In genomic region chr2:91711256-91711925, GRCm38 (mm10) we compare ENCODE assay signal across 8 mouse cellular contexts. TPM values are rescaled to one million over a fixed set of nuclear protein-coding genes. Genes with fewer than 3 reads are reported as not detected.
A peak's percentile ranks its signal among the peaks of the same experiment; 100 is the strongest.
DNase-seq lines count a peak whose midpoint lies in the region; ATAC-seq and TF ChIP-seq lines count a peak whose summit lies in the region.

No protein-coding gene starts in this region.

- H3K4me2 ChIP-seq in forebrain, embryonic 14.5 days (ENCODE audit: low read length): peak overlapping the region; percentile 88
- H3K4me2 ChIP-seq in liver, embryonic 16.5 days (ENCODE audit: low read depth, low read length): peak overlapping the region; percentile 68
- peak overlapping the region; percentile 80 for H3K4me2 ChIP-seq in stomach, postnatal 0 days (replicated peaks; ENCODE audit: low read depth)

- peak; percentile 18 for ATAC-seq in Patski
- no peak for ATAC-seq in forebrain, embryonic 14.5 days
- no peak for ATAC-seq in liver, embryonic 16.5 days (ENCODE audit: low read depth)
- ATAC-seq in stomach, postnatal 0 days (ENCODE audit: low FRiP score, low TSS enrichment): peak; percentile 58; the same call in 1 of the 2 replicates

- H3K9me3 ChIP-seq in forebrain, embryonic 14.5 days (replicated peaks; ENCODE audit: control insufficient read depth, low read length): no peaks in the 10 kb centered on the region
- H3K9me3 ChIP-seq in liver, embryonic 16.5 days (replicated peaks; ENCODE audit: control insufficient read depth, low read length): no peaks in the 10 kb centered on the region
- H3K9me3 ChIP-seq in stomach, postnatal 0 days (ENCODE audit: control insufficient read depth, low read length): no peaks in the 10 kb centered on the region

- H3K9ac ChIP-seq in forebrain, embryonic 14.5 days (ENCODE audit: low read length): peak overlapping the region; percentile 83
- H3K9ac ChIP-seq in liver, embryonic 16.5 days (ENCODE audit: low read depth, low read length): peak overlapping the region; percentile 81
- H3K9ac ChIP-seq in stomach, postnatal 0 days (ENCODE audit: low read length): peak overlapping the region; percentile 88

- no peak for TF ChIP-seq EP300 in stomach, postnatal 0 days (optimal IDR thresholded peaks at IDR 0.05)

- H3K36me3 ChIP-seq in forebrain, embryonic 14.5 days (ENCODE audit: control insufficient read depth, insufficient read depth, low read length): no peaks in the 10 kb centered on the region
- no peaks in the 10 kb centered on the region for H3K36me3 ChIP-seq in liver, embryonic 16.5 days (ENCODE audit: control insufficient read depth, insufficient read depth)
- H3K36me3 ChIP-seq in stomach, postnatal 0 days (ENCODE audit: control insufficient read depth, insufficient read depth, low read length): no peaks in the 10 kb centered on the region

- H3K4me1 ChIP-seq in forebrain, embryonic 14.5 days (ENCODE audit: control insufficient read depth, insufficient read depth, low read length): peaks cover 6% of the 10 kb centered on the region; the same call in 1 of the 2 replicates
- H3K4me1 ChIP-seq in liver, embryonic 16.5 days (ENCODE audit: control insufficient read depth, low read depth, low read length): peaks cover 15% of the 10 kb centered on the region
- peaks cover 5% of the 10 kb centered on the region; the same call in 1 of the 2 replicates for H3K4me1 ChIP-seq in stomach, postnatal 0 days (replicated peaks; ENCODE audit: control insufficient read depth, insufficient read depth)

- H3K27ac ChIP-seq in layer of hippocampus, adult 2 months: peak overlapping the region; percentile 99
- peak overlapping the region; percentile 60; the same call in 1 of the 2 replicates for H3K27ac ChIP-seq in forebrain, embryonic 14.5 days (ENCODE audit: low read depth, low read length)
- H3K27ac ChIP-seq in liver, embryonic 16.5 days (ENCODE audit: low read length): peak overlapping the region; percentile 93
- peak overlapping the region; percentile 96 for H3K27ac ChIP-seq in stomach, postnatal 0 days (replicated peaks)

- DNase-seq in layer of hippocampus, adult 2 months (ENCODE audit: low spot score in 2 of 2): no peak
- no peak for DNase-seq in layer of hippocampus, postnatal 36 days
- DNase-seq in Patski (ENCODE audit: low read depth, low spot score): no peak
- peak; percentile 8 for DNase-seq in forebrain, embryonic 14.5 days (ENCODE audit: low spot score)
- DNase-seq in stomach, postnatal 0 days (ENCODE audit: low spot score): peak; percentile 56
- DNase-seq in gastrocnemius, postnatal 25 days: no peak
- no peak for DNase-seq in adrenal gland, postnatal 10 days

- POLR2A ChIA-PET in Patski (lab: Charles Lee): no interaction called here

- no peak for TF ChIP-seq CTCF in layer of hippocampus, adult 2 months (conservative IDR thresholded peaks at IDR 0.05)
- no peak for TF ChIP-seq CTCF in Patski (IDR thresholded peaks at IDR 0.05)
- no peak for TF ChIP-seq CTCF in stomach, postnatal 0 days (IDR thresholded peaks at IDR 0.05; ENCODE audit: low read depth)

- H3K4me3 ChIP-seq in layer of hippocampus, adult 2 months: peak overlapping the region; percentile 97
- peak overlapping the region; percentile 87 for H3K4me3 ChIP-seq in forebrain, embryonic 14.5 days (ENCODE audit: low read depth, low read length)
- peak overlapping the region; percentile 84 for H3K4me3 ChIP-seq in liver, embryonic 16.5 days (ENCODE audit: low read depth, low read length)
- peak overlapping the region; percentile 92 for H3K4me3 ChIP-seq in stomach, postnatal 0 days (ENCODE audit: low read depth, low read length)

- H3K27me3 ChIP-seq in Patski: no peaks in the 10 kb centered on the region
- H3K27me3 ChIP-seq in forebrain, embryonic 14.5 days (replicated peaks; ENCODE audit: control insufficient read depth, insufficient read depth, low read length): no peaks in the 10 kb centered on the region
- H3K27me3 ChIP-seq in liver, embryonic 16.5 days (ENCODE audit: control insufficient read depth, insufficient read depth, low read depth, low read length): no peaks in the 10 kb centered on the region
- H3K27me3 ChIP-seq in stomach, postnatal 0 days (ENCODE audit: control insufficient read depth, insufficient read depth, low read length): no peaks in the 10 kb centered on the region

- CTCF ChIA-PET in Patski (lab: Charles Lee): interaction anchor here (1.2 to 1.7 kb wide), 2 partner anchors 11 to 16 kb away, joined by 3 to 5 read pairs; no protein-coding TSS in a partner anchor

- WGBS in forebrain, embryonic 14.5 days: 5% methylated on average over 8 of the region's 8 CpGs
- under 1% methylated on average over 8 of the region's 8 CpGs for WGBS in liver, embryonic 16.5 days (ENCODE audit: insufficient replicate concordance)
- WGBS in stomach, postnatal 0 days: 1% methylated on average over 8 of the region's 8 CpGs

- in situ Hi-C loops in Patski (cut with MboI; ENCODE audit: low pct_unique_long_range_greater_than_20kb): no loop called here

RNA-seq across cellular contexts. Expression of gene Harbi1, which starts 0.7 kb away (rescaled TPM):
- total RNA-seq in layer of hippocampus, adult 2 months (2021): 1 to 10 TPM; 6.7 to 10.0 TPM
- total RNA-seq in layer of hippocampus, postnatal 36 days (2021): 1 to 10 TPM; 7.1 to 7.3 TPM
- polyA plus RNA-seq in Patski (2021): 11.4 TPM
- 11.8 and 13.5 TPM in 2 replicates for polyA plus RNA-seq in forebrain, embryonic 14.5 days (2014; fragmentation: Nextera tagmentation; extraction: Ambion mirVana)
- polyA plus RNA-seq in liver, embryonic 16.5 days (2015; fragmentation: Nextera tagmentation; extraction: Ambion mirVana): 7.9 and 9.1 TPM in 2 replicates
- 10.5 and 12.3 TPM in 2 replicates for polyA plus RNA-seq in stomach, postnatal 0 days (2015; fragmentation: Nextera tagmentation; extraction: Ambion mirVana)
- total RNA-seq in gastrocnemius, postnatal 25 days (2021): 1 to 10 TPM; 3.4 TPM
- total RNA-seq in adrenal gland, postnatal 10 days (2021): 1 to 10 TPM; 7.3 to 9.8 TPM

RNA-seq across cellular contexts. Expression of gene Atg13, which starts 1.0 kb away (rescaled TPM):
- total RNA-seq in layer of hippocampus, adult 2 months (2021): 10 to 100 TPM; 73.9 to 75.3 TPM
- 10 to 100 TPM; 74.0 to 74.4 TPM for total RNA-seq in layer of hippocampus, postnatal 36 days (2021)
- 25.3 TPM for polyA plus RNA-seq in Patski (2021)
- polyA plus RNA-seq in forebrain, embryonic 14.5 days (2014; fragmentation: Nextera tagmentation; extraction: Ambion mirVana): 40.4 and 43.3 TPM in 2 replicates
- polyA plus RNA-seq in liver, embryonic 16.5 days (2015; fragmentation: Nextera tagmentation; extraction: Ambion mirVana): 14.6 and 16.3 TPM in 2 replicates
- 23.2 and 24.2 TPM in 2 replicates for polyA plus RNA-seq in stomach, postnatal 0 days (2015; fragmentation: Nextera tagmentation; extraction: Ambion mirVana)
- 10 to 100 TPM; 23.4 to 24.4 TPM for total RNA-seq in gastrocnemius, postnatal 25 days (2021)
- 10 to 100 TPM; 41.3 to 42.0 TPM for total RNA-seq in adrenal gland, postnatal 10 days (2021)

RNA-seq across cellular contexts. Expression of gene Ambra1, which starts 18.5 kb away (rescaled TPM):
- total RNA-seq in layer of hippocampus, adult 2 months (2021): 10 to 100 TPM; 49.7 to 50.4 TPM
- total RNA-seq in layer of hippocampus, postnatal 36 days (2021): 10 to 100 TPM; 44.7 to 49.4 TPM
- 27.5 TPM for polyA plus RNA-seq in Patski (2021)
- 14.8 and 19.3 TPM in 2 replicates for polyA plus RNA-seq in forebrain, embryonic 14.5 days (2014; fragmentation: Nextera tagmentation; extraction: Ambion mirVana)
- polyA plus RNA-seq in liver, embryonic 16.5 days (2015; fragmentation: Nextera tagmentation; extraction: Ambion mirVana): 5.5 and 6.1 TPM in 2 replicates
- 5.7 and 6.3 TPM in 2 replicates for polyA plus RNA-seq in stomach, postnatal 0 days (2015; fragmentation: Nextera tagmentation; extraction: Ambion mirVana)
- 10 to 100 TPM; 12.6 to 13.0 TPM for total RNA-seq in gastrocnemius, postnatal 25 days (2021)
- total RNA-seq in adrenal gland, postnatal 10 days (2021): 10 to 100 TPM; 24.4 to 30.9 TPM

Comparison
In these comparisons a context has a peak if more than half of its experiments do, and no peak if none do; other contexts are left out.
1. DNase-seq: peak in forebrain, embryonic 14.5 days (single experiment) and stomach, postnatal 0 days (single experiment); none in layer of hippocampus, adult 2 months (0 of 2), layer of hippocampus, postnatal 36 days (0 of 2), Patski (single experiment), gastrocnemius, postnatal 25 days (single experiment) and adrenal gland, postnatal 10 days (single experiment).
2. ATAC-seq: peak in Patski (single experiment) and stomach, postnatal 0 days (single experiment); none in forebrain, embryonic 14.5 days (single experiment) and liver, embryonic 16.5 days (single experiment).
3. Peak in every context shown above with its lines, with median percentiles within 50 percentile points of each other: H3K27ac ChIP-seq, H3K4me3 ChIP-seq, H3K4me2 ChIP-seq and H3K9ac ChIP-seq.